Mouse (Mus musculus): ENCODE data around the gene P2ry4.

DNA sequence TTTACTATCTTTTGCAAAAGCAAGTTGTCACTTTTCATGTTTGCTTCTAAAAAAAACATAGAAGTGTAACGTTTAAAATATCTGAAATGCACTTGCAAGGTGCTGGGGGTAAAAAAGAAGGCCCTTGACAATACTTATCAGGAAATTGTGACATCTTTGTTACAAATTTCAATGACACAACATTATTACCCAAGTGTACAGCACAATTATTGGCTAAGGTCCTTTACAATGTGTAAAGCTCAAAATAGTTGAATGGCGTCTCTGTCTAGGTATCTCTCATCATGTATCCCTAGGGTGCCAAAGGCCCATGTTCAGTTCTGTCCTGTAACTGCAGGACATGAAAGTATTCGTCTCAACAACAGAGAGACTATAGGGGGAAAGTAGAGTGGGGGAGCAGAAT, 38.6 kb downstream of the P2ry4 start:
- TF ChIP-seq CTCF (IDR thresholded peaks at IDR 0.05; ENCODE audit: borderline replicate concordance, insufficient read depth, low read depth, low read length) (no peak), POLR2A (IDR thresholded peaks at IDR 0.05; ENCODE audit: borderline replicate concordance, insufficient read depth, low read length) (no peak)

All from cerebellum, adult 2 months (tissue).